Mouse (Mus musculus) B cell, adult 67 days (primary cell): ENCODE results near the gene Olfr1271. TPM values are rescaled to one million over a fixed set of nuclear protein-coding genes. Genes with fewer than 3 reads are reported as not detected.

Source experiments
- total RNA-seq, 2 experiments: library from RNA; stranded (reverse); gene quantifications; 4 replicates each; pipeline ENCODE4 v1.2.4; 2023

Gene Olfr1271
- total RNA-seq: not detected

GRCm38 (mm10) chr2:90270932-90271331, at the start of gene Olfr1271:
Gene Olfr1271, minus strand, starts transcription at chr2:90271032.

GRCm38 (mm10) chr2:90292741-90293140, 21.9 kb upstream of the Olfr1271 start, which contains the start of gene Olfr1272:
Gene Olfr1272, minus strand, starts transcription at chr2:90292841.

GRCm38 (mm10) chr2:90257492-90257891, 13.3 kb downstream of the Olfr1271 start, which contains the start of gene Olfr142:
Gene Olfr142, minus strand, starts transcription at chr2:90257592.

GRCm38 (mm10) chr2:90224393-90224792, 46.4 kb downstream of the Olfr1271 start, which contains the start of gene Olfr1506:
Gene Olfr1506, minus strand, starts transcription at chr2:90224493.

Other genes with a start within 250 kb of the Olfr1271 start
- not detected for gene Olfr1264, start 245.5 kb downstream of the Olfr1271 start, total RNA-seq
- not detected for gene Olfr1265, start 235.7 kb downstream of the Olfr1271 start, total RNA-seq
- not detected for gene Olfr140, start 207.4 kb downstream of the Olfr1271 start, total RNA-seq
- not detected for gene Olfr1269, start 149.6 kb downstream of the Olfr1271 start, total RNA-seq
- gene Olfr32, start 128.7 kb downstream of the Olfr1271 start, total RNA-seq: not detected
- not detected for gene Olfr1270, start 117.9 kb downstream of the Olfr1271 start, total RNA-seq
- under 1 TPM; 0.44 to 0.55 TPM for gene Olfr1506, start 46.5 kb downstream of the Olfr1271 start, total RNA-seq
- gene Olfr142, start 13.4 kb downstream of the Olfr1271 start, total RNA-seq: not detected
- not detected for gene Olfr1272, start 21.8 kb upstream of the Olfr1271 start, total RNA-seq
- not detected for gene Gm13769, start 51.2 kb upstream of the Olfr1271 start, total RNA-seq
- gene Olfr1274-ps, start 127.7 kb upstream of the Olfr1271 start, total RNA-seq: not detected